Mouse (Mus musculus) neutrophil, adult 5-6 weeks (primary cell): ENCODE data around the gene Slco3a1. TPM values are rescaled to one million over a fixed set of nuclear protein-coding genes. Genes with fewer than 3 reads are reported as not detected.

ENCODE experiments used
- ATAC-seq: fragments of 151-379, 151-347 bp; 2 replicates; pipeline ENCODE4 v1.8.0; 2017; ENCODE audit warnings: mild to moderate bottlenecking, moderate TSS enrichment; ENCODE audit not compliant: insufficient number of reproducible peaks, poor library complexity, low FRiP score, severe bottlenecking; ENCODE audit errors: extremely low read depth
- total RNA-seq: library from RNA; stranded (forward); fragments of 200-1000 nt; gene quantifications from 2 replicates; pipeline ENCODE4 v1.2.3, GENCODE M21; 2017

The Slco3a1 gene
- total RNA-seq, 1 experiment from 2014 or later, result 12.3 TPM

DNA sequence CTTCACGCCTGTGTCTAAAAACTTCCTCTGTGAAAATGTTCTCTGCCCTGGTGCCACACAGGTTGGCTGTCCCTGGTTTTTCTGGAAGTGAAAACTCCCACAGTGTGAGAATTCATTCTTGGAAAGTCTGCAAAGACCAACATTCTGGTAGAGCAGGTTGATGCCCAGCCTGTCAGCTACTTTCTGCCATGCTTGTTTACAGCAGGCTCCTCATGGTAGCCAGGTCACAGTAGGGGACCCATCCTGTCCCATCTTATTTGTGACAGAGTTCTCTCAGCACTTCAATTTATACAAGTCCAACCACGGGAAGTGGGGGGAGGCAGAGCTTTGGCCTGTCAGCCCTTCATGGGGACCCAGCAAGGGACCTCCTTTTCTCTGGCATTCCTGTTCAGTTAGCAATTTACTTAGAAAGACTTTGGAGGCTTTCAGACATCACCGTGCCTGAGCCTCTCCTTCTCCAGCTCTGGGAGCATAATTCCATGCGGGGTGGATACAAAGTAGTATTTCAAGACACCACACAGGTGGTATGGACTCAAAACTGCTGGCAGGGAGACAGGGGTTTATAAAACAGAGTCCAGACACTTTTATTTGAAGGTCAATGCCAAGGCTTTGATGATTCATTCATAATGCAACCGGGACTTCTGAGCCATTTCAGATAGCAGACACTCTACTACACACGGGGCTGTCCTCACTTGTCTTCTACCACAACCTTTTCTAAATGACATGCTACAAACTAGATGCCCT is 216.7 kb downstream of the Slco3a1 start:
- ATAC-seq, result no peak

- no peak for ATAC-seq
Observed at GRCm38 (mm10) chr7:74332323-74332722, 222.3 kb downstream of the Slco3a1 start.

GRCm38 (mm10) chr7:74330858-74331726 is 223.5 kb downstream of the Slco3a1 start:
- ATAC-seq, result no peak

- no peak for ATAC-seq
Observed at GRCm38 (mm10) chr7:74330117-74330857, 224.3 kb downstream of the Slco3a1 start.

DNA sequence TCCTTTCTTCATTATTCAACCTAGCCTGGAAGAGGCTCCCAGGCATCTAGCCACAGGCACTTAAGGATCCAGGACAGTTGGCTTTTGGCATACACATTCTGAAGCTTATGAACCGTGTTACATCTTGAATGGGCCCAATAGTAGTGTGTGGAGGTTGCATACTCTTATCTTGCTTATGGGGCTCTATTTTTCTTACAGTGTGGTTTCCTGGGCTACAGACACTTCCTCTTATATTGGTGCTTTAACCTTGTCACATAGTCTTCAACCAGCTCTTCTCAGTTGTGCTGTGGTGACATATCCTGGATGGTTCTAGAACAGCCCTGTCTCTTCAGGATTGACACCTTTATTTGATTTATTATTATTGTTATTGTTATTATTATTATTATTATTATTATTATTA is 225.6 kb downstream of the Slco3a1 start:
- no peak for ATAC-seq

DNA sequence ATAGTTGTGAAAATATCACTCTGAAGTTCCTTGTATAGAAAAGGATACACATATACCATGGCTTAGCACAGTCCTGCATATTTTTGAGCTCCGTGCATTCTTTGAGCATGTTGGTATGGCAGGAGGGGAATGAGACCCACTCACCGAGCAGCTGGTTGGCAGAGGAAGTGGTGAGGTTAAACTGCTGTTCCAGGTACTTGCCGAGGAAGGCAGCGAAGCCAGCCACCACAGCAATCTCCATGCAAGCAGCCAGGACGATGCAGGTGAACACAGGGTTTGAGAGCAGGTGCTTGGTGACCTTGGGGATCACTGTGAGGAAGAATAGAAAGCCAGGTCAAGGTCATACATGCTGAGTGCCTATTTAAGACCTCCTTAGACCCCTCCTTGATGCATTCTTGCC is 226.9 kb downstream of the Slco3a1 start:
- no peak for ATAC-seq

GRCm38 (mm10) chr7:74325052-74325451 is 229.5 kb downstream of the Slco3a1 start:
- no peak for ATAC-seq

- ATAC-seq, result no peak
Observed at GRCm38 (mm10) chr7:74323683-74324082, 230.9 kb downstream of the Slco3a1 start.

GRCm38 (mm10) chr7:74323194-74323593 is 231.4 kb downstream of the Slco3a1 start:
- no peak for ATAC-seq

GRCm38 (mm10) chr7:74320635-74321034 is 233.9 kb downstream of the Slco3a1 start:
- no peak for ATAC-seq

GRCm38 (mm10) chr7:74315836-74316435 is 238.6 kb downstream of the Slco3a1 start:
- ATAC-seq, result no peak

GRCm38 (mm10) chr7:74314276-74314675 is 240.3 kb downstream of the Slco3a1 start:
- ATAC-seq, result no peak

DNA sequence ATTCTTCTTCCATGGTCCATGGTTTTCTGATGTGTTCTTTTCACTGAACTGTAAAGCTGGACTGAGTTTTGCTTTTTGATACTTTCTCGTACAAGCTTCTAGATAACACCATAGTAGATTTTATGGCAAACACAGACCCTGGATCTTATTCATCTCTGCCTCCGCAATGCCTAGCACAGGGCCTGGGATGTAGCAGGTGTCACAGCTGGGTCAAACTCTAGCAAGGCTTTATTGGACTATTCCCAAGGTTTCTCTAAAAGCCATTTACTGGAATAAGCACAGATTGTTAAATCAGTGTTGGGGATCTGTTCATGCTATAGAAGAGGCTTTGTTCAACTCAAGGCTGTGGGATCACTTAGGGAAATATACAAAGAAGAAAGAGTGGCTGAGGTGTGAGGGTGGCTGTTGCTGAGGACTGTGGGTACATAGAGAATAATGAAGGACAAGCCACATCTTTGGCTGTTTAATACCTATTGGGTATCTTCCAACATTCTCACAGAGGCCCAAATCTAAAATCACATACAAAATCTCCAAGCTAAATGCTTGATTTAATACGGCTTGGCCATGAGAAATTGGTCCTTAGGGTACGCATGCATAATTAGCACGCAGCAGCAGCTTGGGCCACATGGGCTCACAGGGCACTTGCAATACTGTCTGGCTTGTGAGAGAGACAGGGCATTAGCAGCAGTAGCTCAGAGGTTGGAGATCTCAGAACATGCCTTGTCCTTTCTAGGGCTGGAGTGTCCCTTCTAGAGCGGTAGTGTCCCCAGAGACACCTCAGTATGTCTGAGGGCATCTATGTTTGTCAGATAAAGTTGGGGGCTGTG is 241.1 kb downstream of the Slco3a1 start:
- ATAC-seq, result no peak

DNA sequence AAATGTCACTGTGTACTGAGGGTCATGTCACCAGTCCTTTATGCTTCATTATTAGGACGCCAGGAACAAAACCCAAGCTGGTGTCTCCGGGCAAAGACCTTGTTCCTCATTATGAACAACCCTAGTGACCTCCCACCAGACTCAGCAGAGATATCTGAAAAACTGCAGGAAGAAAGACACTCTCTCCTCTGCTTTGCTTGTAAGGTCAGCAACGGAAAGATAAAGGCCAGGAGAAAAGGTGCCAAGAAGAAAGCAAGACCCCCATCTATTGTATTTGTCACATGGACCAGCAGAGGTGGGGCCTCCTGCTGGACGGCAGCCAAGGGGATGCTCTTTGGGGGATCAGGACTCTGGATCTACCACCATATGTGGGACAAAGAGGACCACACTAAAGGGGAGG is 243.0 kb downstream of the Slco3a1 start:
- ATAC-seq, result no peak

DNA sequence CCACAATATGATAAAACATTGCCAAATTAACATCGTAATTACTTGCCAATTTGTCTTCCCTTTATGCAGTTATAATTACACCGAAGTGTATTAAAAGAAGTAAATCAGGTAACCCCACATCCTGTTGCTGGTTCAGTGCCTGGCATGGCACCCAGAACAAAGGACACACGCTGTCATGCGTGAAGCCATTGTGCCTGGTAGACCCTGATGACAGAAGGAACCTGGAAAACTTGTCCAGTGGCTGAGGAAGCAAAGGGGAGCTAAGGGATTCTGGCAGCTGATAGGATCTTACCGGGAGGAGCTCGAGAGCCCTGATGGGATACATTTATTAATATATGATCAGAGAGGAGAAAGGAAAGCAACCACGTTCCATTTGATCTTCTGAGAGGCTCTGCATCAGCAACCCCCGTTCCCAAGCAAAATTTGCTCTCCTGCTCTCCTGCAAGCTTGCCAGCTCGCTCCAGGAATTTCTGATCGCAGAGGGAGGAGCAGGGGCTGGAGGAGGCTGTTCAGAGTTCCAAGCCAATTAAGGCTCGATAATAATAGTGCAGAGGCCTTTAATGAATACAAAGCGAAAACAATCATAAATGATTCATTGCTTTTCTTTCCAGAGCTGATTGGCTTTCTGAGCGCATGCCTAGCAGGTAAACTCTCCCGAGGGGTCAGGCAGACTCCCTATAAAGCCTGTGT is 250.8 kb downstream of the Slco3a1 start:
- ATAC-seq, result no peak

DNA sequence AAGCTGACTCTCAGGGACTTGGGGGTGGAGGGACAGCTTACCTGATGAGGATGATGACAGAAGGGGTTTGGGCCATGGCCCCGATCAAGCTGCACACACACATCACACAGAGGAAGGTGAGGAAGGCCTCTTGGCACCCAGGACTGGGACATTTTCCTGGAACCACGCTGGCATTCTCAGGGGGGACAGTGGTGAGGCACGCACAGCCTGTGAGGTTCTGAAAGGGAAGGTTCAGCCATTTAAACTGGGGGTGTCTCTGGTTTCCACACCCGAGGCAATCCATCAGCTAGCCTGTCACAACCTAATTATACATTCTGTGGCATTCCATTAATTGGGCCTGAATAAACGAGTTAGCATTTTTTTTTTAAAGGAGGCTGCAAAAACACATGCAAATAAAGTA is 251.5 kb downstream of the Slco3a1 start:
- ATAC-seq, result no peak

DNA sequence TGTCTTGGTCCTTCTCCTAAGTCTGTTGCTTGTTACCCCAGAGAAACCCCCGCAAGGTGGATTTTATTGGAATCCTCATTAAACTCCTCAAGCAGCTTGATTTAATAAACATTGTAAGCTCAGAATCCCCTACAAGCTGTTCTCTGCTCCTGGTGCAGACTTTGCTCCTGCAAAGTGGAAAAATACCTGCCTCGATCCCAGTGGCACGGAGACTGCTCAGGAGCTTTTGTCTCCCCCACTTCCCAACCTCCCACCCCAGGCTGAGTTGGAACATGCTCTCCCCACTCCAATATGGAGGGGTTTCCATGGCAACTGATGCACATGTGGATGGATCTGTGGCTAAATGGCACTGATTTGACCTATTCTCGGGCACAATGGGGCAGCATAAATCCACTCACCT is 268.0 kb downstream of the Slco3a1 start:
- no peak for ATAC-seq

DNA sequence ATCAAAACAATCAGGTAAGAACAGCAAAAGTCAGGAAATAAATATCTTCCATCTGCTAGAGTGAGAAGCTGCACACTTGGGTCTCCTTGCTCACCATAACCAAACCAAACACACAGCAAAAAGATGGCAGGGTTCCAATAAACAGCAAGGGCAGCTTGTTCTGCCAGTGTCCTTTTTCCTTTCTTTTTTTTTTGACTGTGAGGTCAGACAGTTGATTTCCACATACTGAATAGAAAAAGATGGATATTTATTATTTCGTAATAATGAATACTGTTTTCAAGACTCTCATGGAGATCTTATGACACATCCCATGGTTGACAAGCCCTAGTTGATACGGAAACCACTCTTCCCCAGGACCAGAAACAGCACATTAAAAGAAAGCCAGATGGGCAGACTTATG is 274.2 kb downstream of the Slco3a1 start:
- no peak for ATAC-seq
